In genomic region chr3:127827123-127827522, GRCm38 (mm10) we compare ENCODE assay signal across 9 mouse cellular contexts. TPM values are rescaled to one million over a fixed set of nuclear protein-coding genes. Genes with fewer than 3 reads are reported as not detected.
DNase-seq lines count a peak whose midpoint lies in the region; ATAC-seq lines count a peak whose summit lies in the region.
"Had no signal": no experiment of that assay in that cellular context is flagged by ENCODE, and none has a peak within 500 bp of the region (broad histone marks: within the 10 kb centered on the region; RNA-seq: fewer than 3 reads in every experiment).

No protein-coding gene starts in this region.

- peaks cover 18% of the 10 kb centered on the region for H3K4me1 ChIP-seq in heart, embryonic 10.5 days
- H3K4me1 ChIP-seq: heart, embryonic 15.5 days had no signal

- no peaks in the 10 kb centered on the region for H3K27me3 ChIP-seq in heart, embryonic 10.5 days (ENCODE audit: insufficient read depth, poor library complexity, severe bottlenecking)
- H3K27me3 ChIP-seq: heart, embryonic 15.5 days had no signal

- H3K27ac ChIP-seq in heart, embryonic 10.5 days, result peak overlapping the region; percentile 52; the same call in 1 of the 2 replicates
- H3K27ac ChIP-seq: heart, embryonic 15.5 days had no signal

- peaks cover 3% of the 10 kb centered on the region for H3K36me3 ChIP-seq in heart, embryonic 10.5 days
- H3K36me3 ChIP-seq: heart, embryonic 15.5 days had no signal

- ATAC-seq in cerebellum, adult (ENCODE audit: insufficient number of reproducible peaks, low FRiP score, low TSS enrichment), result no peak

- no peak overlapping the region for H3K4me3 ChIP-seq in heart, embryonic 10.5 days
- H3K4me3 ChIP-seq: heart, embryonic 15.5 days had no signal

- whole genome bisulfite sequencing in heart, embryonic 10.5 days, result 22% methylated on average over 7 of the region's 7 CpGs

- H3K9me3 ChIP-seq in heart, embryonic 10.5 days, result no peaks in the 10 kb centered on the region
- H3K9me3 ChIP-seq: heart, embryonic 15.5 days had no signal

- peak; percentile 22 for DNase-seq in embryo, embryonic 11 days
- DNase-seq in embryo, embryonic 10 days (ENCODE audit: low spot score), result no peak
- DNase-seq in heart, embryonic 10.5 days (ENCODE audit: low spot score), result no peak
- peak; percentile 56 for DNase-seq in kidney, adult 11 months
- DNase-seq in lung, postnatal 4 days, result peak; percentile 20 to 51
- DNase-seq in thymus, adult 18-20 months, result no peak
- DNase-seq in testis, postnatal 10 days (ENCODE audit: low spot score), result no peak

RNA-seq across cellular contexts. Expression of gene Ap1ar, which starts 10.2 kb away (rescaled TPM):
- 38.2 and 58.5 TPM in 2 replicates for polyA plus RNA-seq in heart, embryonic 10.5 days (2016; fragmentation: Nextera tagmentation; extraction: Ambion mirVana)

RNA-seq across cellular contexts. Expression of gene Tifa, which starts 37.5 kb away (rescaled TPM):
- 2.0 and 2.6 TPM in 2 replicates for polyA plus RNA-seq in heart, embryonic 10.5 days (2016; fragmentation: Nextera tagmentation; extraction: Ambion mirVana)

RNA-seq across cellular contexts. Expression of gene Alpk1, which starts 46.8 kb away (rescaled TPM):
- polyA plus RNA-seq in heart, embryonic 10.5 days (2016; fragmentation: Nextera tagmentation; extraction: Ambion mirVana), result 0.92 and 1.0 TPM in 2 replicates

Comparison
In these comparisons a context has a peak if more than half of its experiments do, and no peak if none do; other contexts are left out.
1. DNase-seq: peak in embryo, embryonic 11 days (single experiment), kidney, adult 11 months (single experiment) and lung, postnatal 4 days (2 of 2); none in embryo, embryonic 10 days (single experiment), heart, embryonic 10.5 days (single experiment), thymus, adult 18-20 months (0 of 2) and testis, postnatal 10 days (single experiment).